Mouse (Mus musculus): ENCODE data around the gene Snx33.

- TF ChIP-seq CTCF (IDR thresholded peaks at IDR 0.05; ENCODE audit: low read depth) (no peak), EP300 (optimal IDR thresholded peaks at IDR 0.05) (no peak)
Measured at GRCm38 (mm10) chr9:56929496-56929895, 1.3 kb upstream of the Snx33 start.
